Mouse (Mus musculus): ENCODE results near the gene Stk40. TPM values are rescaled to one million over a fixed set of nuclear protein-coding genes. Genes with fewer than 3 reads are reported as not detected.

Stk40 gene
- polyA plus RNA-seq, 1 experiment from 2014 or later, result 17.3 TPM

GRCm38 (mm10) chr4:126096464-126097111 is 7.2 kb upstream of the Stk40 start, which contains the start of gene Lsm10:
TSS of gene Lsm10 (plus strand) at chr4:126096623.
- Histone ChIP-seq H3K36me3 (ENCODE audit: control insufficient read depth, insufficient read depth, low read length) (no peaks in the 10 kb centered on the region), H3K4me1 (replicated peaks; ENCODE audit: control insufficient read depth, insufficient read depth) (0 out of 2 replicates have a peak, but pooled peaks cover 3% of the 10 kb centered on the region), H3K4me2 (replicated peaks; ENCODE audit: low read depth) (peak within 1 kb of the TSS; percentile 63), H3K27me3 (ENCODE audit: control insufficient read depth, insufficient read depth, low read length) (no peaks in the 10 kb centered on the region), H3K4me3 (ENCODE audit: low read depth, low read length) (peak within 1 kb of the TSS; percentile 62), H3K9ac (ENCODE audit: low read length) (peak within 1 kb of the TSS; percentile 75), H3K9me3 (ENCODE audit: control insufficient read depth, low read length) (no peaks in the 10 kb centered on the region), H3K27ac (replicated peaks) (peak within 1 kb of the TSS; percentile 80)
- ATAC-seq (ENCODE audit: low FRiP score, low TSS enrichment) (peak; percentile 98), DNase-seq (ENCODE audit: low spot score) (peak; percentile 95)
- 2% methylated on average over 35 of the region's 37 CpGs for WGBS
- TF ChIP-seq CTCF (IDR thresholded peaks at IDR 0.05; ENCODE audit: low read depth) (no peak), EP300 (optimal IDR thresholded peaks at IDR 0.05) (no peak)

DNA sequence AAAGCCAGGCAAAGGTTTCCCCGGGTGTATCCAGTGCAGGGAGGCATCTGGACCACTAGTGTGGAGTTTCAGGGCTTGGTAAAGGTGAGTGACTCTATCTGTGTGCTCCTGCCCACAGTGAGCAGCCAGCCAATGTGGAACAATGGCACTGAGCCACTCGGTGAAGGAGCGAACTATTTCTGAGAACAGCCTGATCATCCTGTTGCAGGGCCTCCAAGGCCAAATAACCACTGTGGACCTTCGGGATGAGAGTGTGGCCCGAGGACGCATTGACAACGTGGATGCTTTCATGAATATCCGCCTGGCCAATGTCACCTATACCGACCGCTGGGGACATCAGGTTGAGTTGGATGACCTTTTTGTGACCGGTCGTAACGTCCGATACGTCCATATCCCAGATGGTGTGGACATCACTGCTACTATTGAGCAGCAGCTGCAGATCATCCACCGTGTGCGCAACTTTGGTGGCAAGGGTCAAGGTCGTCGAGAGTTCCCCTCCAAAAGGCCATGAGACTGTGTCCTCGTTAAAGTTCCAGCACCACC is 6.0 kb upstream of the Stk40 start:
- TF ChIP-seq CTCF (IDR thresholded peaks at IDR 0.05; ENCODE audit: low read depth) (no peak), EP300 (optimal IDR thresholded peaks at IDR 0.05) (no peak)
- Histone ChIP-seq H3K9ac (ENCODE audit: low read length) (no peak overlapping the region), H3K4me3 (ENCODE audit: low read depth, low read length) (no peak overlapping the region), H3K4me2 (replicated peaks; ENCODE audit: low read depth) (no peak overlapping the region), H3K36me3 (ENCODE audit: control insufficient read depth, insufficient read depth, low read length) (no peaks in the 10 kb centered on the region), H3K27me3 (ENCODE audit: control insufficient read depth, insufficient read depth, low read length) (no peaks in the 10 kb centered on the region), H3K9me3 (ENCODE audit: control insufficient read depth, low read length) (no peaks in the 10 kb centered on the region), H3K4me1 (replicated peaks; ENCODE audit: control insufficient read depth, insufficient read depth) (peaks cover 8% of the 10 kb centered on the region; the same call in 1 of the 2 replicates), H3K27ac (replicated peaks) (no peak overlapping the region)
- ATAC-seq (ENCODE audit: low FRiP score, low TSS enrichment) (no peak), DNase-seq (ENCODE audit: low spot score) (no peak)
- WGBS, result 91% methylated on average over 20 of the region's 20 CpGs

DNA sequence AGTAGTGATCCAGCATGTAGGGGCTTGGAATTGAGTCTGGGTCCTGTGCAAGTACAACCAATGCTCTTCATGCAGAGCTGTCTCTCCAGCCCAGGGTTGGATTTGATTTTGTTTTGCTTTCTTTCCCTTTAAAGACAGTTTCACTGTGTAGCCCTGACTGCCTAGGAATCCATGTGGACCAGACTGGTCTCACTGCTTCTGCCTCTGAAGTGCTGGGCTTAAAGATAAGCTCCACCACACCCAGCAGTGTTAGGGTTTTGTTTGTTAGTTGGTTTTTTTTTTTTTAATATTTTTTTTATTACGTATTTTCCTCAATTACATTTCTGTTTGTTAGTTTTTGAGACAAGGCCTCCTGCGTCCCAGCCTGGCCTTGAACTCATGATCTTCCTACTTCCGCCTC is 4.4 kb upstream of the Stk40 start:
- Histone ChIP-seq H3K4me3 (ENCODE audit: low read depth, low read length) (no peak overlapping the region), H3K9ac (ENCODE audit: low read length) (0 out of 2 replicates have a peak overlapping the region, but pooled peaks have one; percentile 13), H3K9me3 (ENCODE audit: control insufficient read depth, low read length) (no peaks in the 10 kb centered on the region), H3K27me3 (ENCODE audit: control insufficient read depth, insufficient read depth, low read length) (no peaks in the 10 kb centered on the region), H3K4me1 (replicated peaks; ENCODE audit: control insufficient read depth, insufficient read depth) (peaks cover 9% of the 10 kb centered on the region; the same call in 1 of the 2 replicates), H3K4me2 (replicated peaks; ENCODE audit: low read depth) (0 out of 2 replicates have a peak overlapping the region, but pooled peaks have one; percentile 17), H3K27ac (replicated peaks) (peak overlapping the region; percentile 78), H3K36me3 (ENCODE audit: control insufficient read depth, insufficient read depth, low read length) (no peaks in the 10 kb centered on the region)
- ATAC-seq (ENCODE audit: low FRiP score, low TSS enrichment) (no peak), DNase-seq (ENCODE audit: low spot score) (no peak)
- TF ChIP-seq EP300 (optimal IDR thresholded peaks at IDR 0.05), result no peak
- TF ChIP-seq CTCF (IDR thresholded peaks at IDR 0.05; ENCODE audit: low read depth), result no peak
- 77% methylated on average over 3 of the region's 3 CpGs for WGBS

DNA sequence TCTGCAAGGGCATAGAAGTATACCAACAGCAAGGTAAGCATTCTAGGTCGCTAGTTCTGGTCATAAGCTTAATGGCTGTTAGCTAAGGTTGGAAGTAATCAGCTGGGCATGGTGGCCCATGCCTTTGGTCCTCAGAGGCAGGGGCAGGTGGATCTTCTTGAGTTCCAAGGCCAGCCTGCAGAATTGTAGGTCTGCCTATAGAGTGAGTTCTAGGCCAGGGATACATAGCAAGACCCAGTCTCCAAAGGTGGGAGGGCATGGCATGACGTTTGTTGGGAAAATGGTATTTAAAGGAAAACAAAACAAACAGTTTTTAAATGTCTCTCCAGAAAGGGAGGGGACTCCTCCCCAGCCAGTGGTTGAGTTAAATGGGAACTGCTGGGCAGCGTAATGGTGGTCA is 3.0 kb upstream of the Stk40 start:
- WGBS, result 87% methylated on average over 3 of the region's 3 CpGs
- no peaks in the 10 kb centered on the region for H3K36me3 ChIP-seq (ENCODE audit: control insufficient read depth, insufficient read depth, low read length)

GRCm38 (mm10) chr4:126102061-126102841 is 1.5 kb upstream of the Stk40 start:
- DNase-seq (ENCODE audit: low spot score) (peak; percentile 37), ATAC-seq (ENCODE audit: low FRiP score, low TSS enrichment) (no peak)
- TF ChIP-seq CTCF (IDR thresholded peaks at IDR 0.05; ENCODE audit: low read depth) (0 out of 2 replicates have a peak, but pooled peaks have one; percentile 1), EP300 (optimal IDR thresholded peaks at IDR 0.05) (no peak)
- Histone ChIP-seq H3K27ac (replicated peaks) (peak overlapping the region; percentile 95), H3K27me3 (ENCODE audit: control insufficient read depth, insufficient read depth, low read length) (no peaks in the 10 kb centered on the region), H3K4me2 (replicated peaks; ENCODE audit: low read depth) (peak overlapping the region; percentile 90), H3K4me3 (ENCODE audit: low read depth, low read length) (no peak overlapping the region), H3K9ac (ENCODE audit: low read length) (no peak overlapping the region), H3K9me3 (ENCODE audit: control insufficient read depth, low read length) (no peaks in the 10 kb centered on the region), H3K36me3 (ENCODE audit: control insufficient read depth, insufficient read depth, low read length) (no peaks in the 10 kb centered on the region), H3K4me1 (replicated peaks; ENCODE audit: control insufficient read depth, insufficient read depth) (peaks cover 10% of the 10 kb centered on the region)
- WGBS, result 38% methylated on average over 7 of the region's 7 CpGs

More for the DNA sequence above, 3.0 kb upstream of the Stk40 start:
- Histone ChIP-seq H3K27ac (replicated peaks) (no peak overlapping the region), H3K9me3 (ENCODE audit: control insufficient read depth, low read length) (no peaks in the 10 kb centered on the region), H3K4me1 (replicated peaks; ENCODE audit: control insufficient read depth, insufficient read depth) (peaks cover 11% of the 10 kb centered on the region), H3K27me3 (ENCODE audit: control insufficient read depth, insufficient read depth, low read length) (no peaks in the 10 kb centered on the region), H3K4me3 (ENCODE audit: low read depth, low read length) (no peak overlapping the region), H3K4me2 (replicated peaks; ENCODE audit: low read depth) (no peak overlapping the region), H3K9ac (ENCODE audit: low read length) (no peak overlapping the region)
- ATAC-seq (ENCODE audit: low FRiP score, low TSS enrichment) (no peak), DNase-seq (ENCODE audit: low spot score) (no peak)
- no peak for TF ChIP-seq CTCF (IDR thresholded peaks at IDR 0.05; ENCODE audit: low read depth)
- no peak for TF ChIP-seq EP300 (optimal IDR thresholded peaks at IDR 0.05)

All from stomach, postnatal 0 days (tissue).